Mouse (Mus musculus): Measurements from ENCODE around the gene Trpm4.

Trpm4 gene

DNA sequence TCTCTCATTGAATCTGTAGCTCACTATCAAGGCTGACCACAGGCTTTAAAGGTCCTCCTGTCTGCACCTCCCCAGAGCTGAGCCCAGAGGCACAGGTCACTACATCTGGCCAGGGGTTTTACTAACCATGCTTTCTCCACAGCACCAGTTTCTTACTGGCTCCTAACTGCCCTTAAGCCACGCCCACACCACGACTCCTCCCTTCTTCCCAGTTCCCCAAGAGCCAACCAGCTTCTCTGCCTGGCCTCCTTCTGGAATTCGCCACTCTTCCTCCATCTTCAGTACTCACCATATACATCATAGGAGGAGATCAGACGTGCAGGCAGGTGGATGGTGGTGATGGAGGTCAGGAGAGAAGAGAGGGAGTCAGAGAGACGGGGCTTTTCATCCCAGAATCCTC, 19.5 kb upstream of the Trpm4 start:
- no peak for DNase-seq (ENCODE audit: low spot score in 2 of 2)

DNA sequence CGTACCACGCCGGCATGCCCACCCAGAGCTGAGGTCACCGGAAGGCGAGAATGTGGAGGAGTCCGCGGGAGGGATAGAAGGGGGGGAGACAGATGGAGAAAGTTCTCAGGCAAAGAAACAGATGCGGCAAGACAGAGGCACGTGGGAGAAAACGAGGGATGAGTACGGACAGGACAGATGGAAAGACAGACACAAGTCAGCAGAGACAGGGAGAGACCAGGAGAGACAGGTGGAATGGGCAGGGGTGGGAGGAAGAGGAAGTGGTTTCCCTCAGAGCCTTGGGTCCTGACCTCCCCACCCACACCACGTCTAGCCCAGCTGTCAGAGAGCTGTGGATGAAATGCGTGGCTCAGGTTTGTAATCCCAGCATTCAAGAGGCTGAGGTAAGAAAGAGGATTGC, 13.3 kb upstream of the Trpm4 start:
- DNase-seq (ENCODE audit: low spot score in 2 of 2): no peak

- DNase-seq (ENCODE audit: low spot score in 2 of 2): no peak
Observed at GRCm38 (mm10) chr7:45343543-45343942, 10.0 kb upstream of the Trpm4 start.

DNA sequence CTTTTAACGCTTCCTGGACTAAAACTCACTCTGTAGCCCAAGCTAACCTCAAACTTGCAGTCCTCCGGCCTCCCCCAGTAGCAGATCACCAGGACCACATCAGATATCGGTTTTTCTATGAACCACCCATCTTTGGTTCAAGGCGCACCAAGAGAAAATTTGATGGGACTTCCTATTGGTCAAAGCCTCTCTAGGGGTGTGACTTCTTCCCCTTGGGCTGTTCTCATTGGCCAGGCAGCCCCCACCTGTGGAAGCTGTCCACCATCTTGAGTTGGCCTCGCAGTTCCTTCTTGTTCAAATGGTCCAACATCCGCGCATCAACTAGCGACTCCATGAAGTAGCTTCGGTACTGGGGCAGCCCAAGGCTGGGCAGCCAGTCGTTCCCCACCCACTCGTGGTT, 8.5 kb upstream of the Trpm4 start:
- DNase-seq (ENCODE audit: low spot score in 2 of 2): no peak

DNA sequence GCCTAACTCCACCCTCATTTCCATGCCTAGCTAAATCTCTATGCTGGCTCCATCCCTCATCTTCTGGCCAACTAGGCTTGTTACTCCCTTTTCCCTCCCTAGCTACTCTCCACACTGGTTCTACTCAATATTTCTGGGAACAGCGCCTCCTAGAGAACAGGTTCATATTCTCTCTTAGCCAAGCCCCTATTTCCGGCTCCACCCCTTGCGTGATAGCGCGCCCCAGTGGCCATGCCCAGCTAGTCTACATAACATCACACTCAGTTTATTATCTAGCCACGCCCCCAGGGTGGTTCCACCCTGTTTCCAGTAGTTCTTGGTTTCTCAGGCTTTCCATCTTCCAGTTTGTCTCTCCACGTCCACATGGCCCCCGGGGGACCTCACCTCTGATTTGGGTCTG, 7.7 kb upstream of the Trpm4 start:
- peak in 1 of 2 experiments; percentile 61 for DNase-seq (ENCODE audit: low spot score in 2 of 2)

- DNase-seq (ENCODE audit: low spot score in 2 of 2): no peak
Observed at GRCm38 (mm10) chr7:45340669-45341068, 7.1 kb upstream of the Trpm4 start.

DNA sequence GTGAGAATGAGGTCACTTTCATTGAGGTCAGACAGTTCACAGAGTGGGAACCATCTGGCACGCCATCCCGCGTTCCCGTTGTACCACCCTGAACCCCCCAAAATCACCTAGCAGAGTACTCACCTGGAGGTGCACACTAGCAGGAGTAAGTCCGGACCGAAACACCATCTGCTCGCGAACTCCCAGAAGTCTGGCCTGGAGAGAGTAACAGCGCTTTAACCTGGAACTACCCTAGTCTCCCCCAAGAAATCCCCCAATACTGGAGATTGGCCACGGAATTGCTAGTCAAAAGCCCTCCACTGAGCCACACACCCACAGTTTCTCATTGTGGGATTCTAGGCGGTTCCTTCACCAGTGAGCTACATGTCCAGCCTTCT, 6.5 kb upstream of the Trpm4 start:
- DNase-seq (ENCODE audit: low spot score in 2 of 2): no peak

DNA sequence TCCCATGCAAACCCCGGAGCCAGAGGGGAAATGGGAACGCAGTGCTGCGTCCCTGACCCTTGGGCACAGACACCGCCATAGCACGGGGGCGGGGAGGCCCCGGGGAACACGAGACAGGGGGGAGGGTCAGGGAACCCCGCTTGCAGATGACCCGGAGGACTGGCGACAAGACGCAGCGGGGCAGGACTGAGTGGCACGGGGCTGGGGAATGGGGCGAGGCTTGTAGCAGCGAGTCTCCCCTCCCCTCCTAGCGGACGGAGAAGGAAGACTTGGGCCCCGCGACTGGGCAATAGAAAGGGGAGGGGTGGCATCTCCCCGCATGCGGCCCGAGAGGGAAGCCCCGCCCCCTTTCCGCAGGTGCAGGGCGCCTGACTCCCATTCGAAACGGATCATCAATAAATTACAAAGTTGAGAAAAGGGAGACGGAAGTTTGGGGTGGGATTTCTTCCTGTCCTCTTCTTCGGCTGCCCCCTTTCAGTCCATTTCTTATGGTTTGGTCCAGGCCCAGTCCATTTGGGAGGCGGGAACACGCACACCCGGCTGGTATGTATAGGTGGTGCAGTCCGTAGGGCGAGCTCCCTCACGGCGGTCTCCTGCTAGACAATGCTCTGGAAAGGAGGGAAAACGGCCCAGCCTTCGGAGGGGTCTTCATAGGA, 6.0 kb upstream of the Trpm4 start:
- no peak for DNase-seq (ENCODE audit: low spot score in 2 of 2)

GRCm38 (mm10) chr7:45338161-45338911, 4.8 kb upstream of the Trpm4 start:
- no peak for DNase-seq (ENCODE audit: low spot score in 2 of 2)

DNA sequence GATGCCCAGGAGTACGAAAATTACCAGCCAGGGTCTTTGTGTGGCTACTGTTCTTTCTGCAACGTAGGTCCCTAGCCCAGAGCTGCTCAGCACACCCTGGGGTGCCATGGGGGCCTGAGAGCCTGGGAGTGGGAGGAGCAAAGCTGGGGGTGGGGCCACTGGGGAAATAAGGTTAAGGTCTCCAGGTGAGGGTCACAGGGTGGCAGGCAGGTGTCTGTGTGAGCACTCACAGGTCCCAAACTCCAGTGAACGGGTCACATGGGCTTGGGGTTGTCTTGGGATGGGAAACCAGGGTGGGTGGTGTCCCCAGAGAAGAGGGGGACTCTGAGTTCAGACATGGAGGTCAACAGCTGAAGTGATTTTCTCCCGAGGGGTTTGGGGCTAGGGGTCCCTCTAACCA, 3.9 kb upstream of the Trpm4 start:
- no peak for DNase-seq (ENCODE audit: low spot score in 2 of 2)

GRCm38 (mm10) chr7:45336319-45336718, 2.7 kb upstream of the Trpm4 start:
- no peak for DNase-seq (ENCODE audit: low spot score in 2 of 2)

DNA sequence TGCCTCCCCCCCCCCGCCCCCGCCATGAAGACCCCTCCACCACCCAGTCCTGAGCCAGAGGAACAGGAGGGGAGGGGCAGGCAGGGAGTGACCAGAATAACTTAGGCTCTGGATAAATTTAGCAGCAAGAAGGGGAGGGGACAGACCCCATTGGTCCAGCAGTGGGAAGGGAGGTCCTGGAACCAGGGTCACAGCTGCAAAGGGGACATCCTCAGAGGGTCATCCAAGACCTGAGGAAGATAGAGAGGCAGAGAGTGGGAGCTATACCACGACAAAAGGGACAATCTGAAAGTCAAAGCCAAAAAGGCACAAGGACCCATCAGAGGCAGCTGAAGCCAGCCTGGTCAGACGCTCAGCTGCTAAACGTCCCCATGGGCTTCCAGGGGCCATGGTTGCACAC, 1.5 kb upstream of the Trpm4 start, which contains the start of gene Hrc:
Gene Hrc, plus strand, starts transcription at position 235 of the 400 bp plus-strand sequence.
- DNase-seq (ENCODE audit: low spot score in 2 of 2): no peak

DNA sequence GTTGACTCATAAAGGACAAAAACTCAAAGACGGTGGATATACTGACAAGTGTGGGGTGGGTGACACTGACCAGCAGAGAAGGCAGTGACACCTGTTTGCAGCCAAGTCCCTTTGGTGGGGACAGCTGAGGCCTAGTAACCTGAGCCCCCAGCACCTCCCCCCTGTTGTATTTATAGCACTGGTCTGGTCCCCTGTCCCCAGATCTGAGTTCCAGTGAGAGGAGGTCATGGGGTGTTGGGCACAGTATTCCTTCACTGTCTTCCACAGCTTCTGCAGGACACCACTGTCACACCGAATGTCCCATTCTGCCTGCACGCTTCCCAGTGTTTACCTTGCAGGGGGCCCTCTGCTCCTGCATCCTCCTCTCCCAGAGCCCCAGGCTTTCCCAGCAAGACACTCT, 1.0 kb upstream of the Trpm4 start:
- DNase-seq (ENCODE audit: low spot score in 2 of 2): no peak

GRCm38 (mm10) chr7:45332685-45333425, 725 bp downstream of the Trpm4 start:
- DNase-seq (ENCODE audit: low spot score in 2 of 2): no peak

DNA sequence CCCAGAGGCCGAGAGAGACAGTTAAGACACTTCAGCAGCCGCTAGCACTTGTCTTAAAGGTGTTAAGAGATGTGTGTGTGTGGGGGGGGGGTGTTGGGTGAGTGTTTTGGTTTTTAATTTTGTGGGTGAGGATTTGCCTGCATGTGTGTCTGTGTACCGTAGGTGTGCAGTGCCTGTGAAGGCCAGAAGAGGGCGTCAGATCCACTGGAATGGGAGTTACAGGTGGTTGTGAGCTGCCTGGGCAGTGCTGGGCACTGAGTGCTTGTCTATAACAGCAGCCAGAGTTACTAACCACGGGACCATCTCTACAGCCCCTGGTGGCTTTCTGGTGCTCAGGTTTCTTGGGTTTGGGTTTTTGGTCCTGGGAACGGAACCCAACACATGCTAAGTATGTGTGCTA, 2.1 kb downstream of the Trpm4 start:
- DNase-seq (ENCODE audit: low spot score in 2 of 2): no peak

DNA sequence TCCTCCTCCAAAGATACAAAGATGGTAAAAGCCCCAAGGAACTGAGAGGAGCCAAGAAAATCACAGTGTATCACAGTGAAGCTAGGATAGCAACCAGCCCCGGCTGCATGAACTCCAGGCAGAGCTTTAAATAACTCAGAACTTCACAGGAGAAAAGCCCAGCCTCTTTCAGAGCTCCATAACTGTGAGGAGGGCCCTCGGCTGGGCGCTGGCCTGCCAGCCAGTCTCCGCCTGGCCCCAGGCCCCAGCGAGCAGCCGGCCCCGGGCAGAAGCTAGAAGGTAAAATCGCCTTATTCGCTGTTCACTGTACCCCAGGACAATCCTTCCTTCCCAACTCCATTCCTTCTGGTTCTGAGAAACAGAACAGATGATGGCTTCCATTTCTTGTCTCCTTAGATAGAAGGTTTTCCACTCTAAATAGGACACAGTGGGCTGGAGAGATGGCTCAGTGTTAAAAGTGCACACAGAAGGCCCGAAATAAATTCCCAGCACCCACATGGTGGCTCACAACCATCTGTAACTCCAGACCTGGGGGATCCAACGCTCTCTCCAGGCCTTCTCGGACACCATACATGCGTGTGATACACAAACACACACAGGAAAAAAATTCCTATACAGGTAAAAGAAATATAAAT, 4.6 kb downstream of the Trpm4 start:
- DNase-seq (ENCODE audit: low spot score in 2 of 2): no peak

- DNase-seq (ENCODE audit: low spot score in 2 of 2): no peak
Observed at GRCm38 (mm10) chr7:45325800-45326199, 7.8 kb downstream of the Trpm4 start.

GRCm38 (mm10) chr7:45323069-45323468, 10.5 kb downstream of the Trpm4 start:
- DNase-seq (ENCODE audit: low spot score in 2 of 2): no peak

- DNase-seq (ENCODE audit: low spot score in 2 of 2): no peak
Observed at GRCm38 (mm10) chr7:45322245-45322644, 11.3 kb downstream of the Trpm4 start.

DNA sequence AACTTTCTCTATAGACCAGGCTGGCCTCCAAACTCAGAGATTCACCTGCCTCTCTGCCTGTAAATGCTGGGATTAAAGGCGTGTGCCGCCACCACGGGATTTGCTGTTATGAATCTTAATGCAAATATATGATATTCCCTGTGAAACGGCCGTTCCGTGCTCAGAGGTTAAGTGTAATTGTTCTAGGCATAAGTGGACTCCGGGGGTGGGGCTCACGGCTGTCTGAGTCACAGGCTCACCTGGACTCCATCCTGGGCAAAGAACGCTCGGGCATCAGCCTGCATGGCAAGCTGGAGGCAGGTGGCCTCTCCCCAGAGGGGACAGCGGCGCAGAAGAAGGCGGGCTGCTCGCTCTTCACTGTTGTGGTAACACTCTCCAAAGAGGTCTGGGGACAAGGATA, 17.0 kb downstream of the Trpm4 start:
- no peak for DNase-seq (ENCODE audit: low spot score in 2 of 2)

- DNase-seq (ENCODE audit: low spot score in 2 of 2): no peak
Observed at GRCm38 (mm10) chr7:45315182-45315701, 18.3 kb downstream of the Trpm4 start.

- no peak for DNase-seq (ENCODE audit: low spot score in 2 of 2)
Observed at GRCm38 (mm10) chr7:45313495-45313894, 20.1 kb downstream of the Trpm4 start.
